25 mouse cellular contexts compared by ENCODE assay signal in genomic region chr9:40557796-40558195, GRCm38 (mm10). TPM values are rescaled to one million over a fixed set of nuclear protein-coding genes. Genes with fewer than 3 reads are reported as not detected.
DNase-seq lines count a peak whose midpoint lies in the region; ATAC-seq lines count a peak whose summit lies in the region.
"Had no signal": no experiment of that assay in that cellular context is flagged by ENCODE, and none has a peak within 500 bp of the region (broad histone marks: within the 10 kb centered on the region; RNA-seq: fewer than 3 reads in every experiment).

No protein-coding gene starts in this region.

- WGBS in embryonic facial prominence, embryonic 14.5 days: 67% methylated on average over 5 of the region's 5 CpGs
- WGBS in embryonic facial prominence, embryonic 10.5 days: 88% methylated on average over 5 of the region's 5 CpGs

- no peak overlapping the region; the same call in 1 of the 2 replicates for H3K27ac ChIP-seq in embryonic facial prominence, embryonic 14.5 days (replicated peaks; ENCODE audit: low read depth, low read length)
- H3K27ac ChIP-seq in embryonic facial prominence, embryonic 10.5 days (replicated peaks): no peak overlapping the region
- H3K27ac ChIP-seq: embryonic facial prominence, embryonic 12.5 days; heart, embryonic 10.5 days; hindbrain, embryonic 12.5 days had no signal

- DNase-seq in embryonic facial prominence, embryonic 14.5 days (ENCODE audit: low spot score): peak; percentile 8
- no peak for DNase-seq in embryonic facial prominence, embryonic 10.5 days (ENCODE audit: low spot score)
- no peak for DNase-seq in frontal cortex, postnatal 25 days (ENCODE audit: low spot score in 2 of 2)
- peak; percentile 67 for DNase-seq in right cerebral cortex, adult 18-20 months
- no peak for DNase-seq in right cerebral cortex, postnatal 4 days
- peak; percentile 42 for DNase-seq in right cerebral cortex, postnatal 25 days
- DNase-seq in adipocyte (ENCODE audit: low spot score): no peak
- DNase-seq: adrenal gland, postnatal 10 days; B cell, adult 2 months; cerebellum, adult 11-12 months; cerebellum, adult 9-11 months; embryo, embryonic 11 days; gastrocnemius, postnatal 36 days; heart, adult 11 months; heart, postnatal 10 days; heart, postnatal 4 days had no signal

- no peaks in the 10 kb centered on the region for H3K36me3 ChIP-seq in embryonic facial prominence, embryonic 14.5 days (ENCODE audit: control insufficient read depth, insufficient read depth, low read length)
- no peaks in the 10 kb centered on the region for H3K36me3 ChIP-seq in embryonic facial prominence, embryonic 10.5 days (replicated peaks)
- H3K36me3 ChIP-seq: embryonic facial prominence, embryonic 12.5 days; G1E; heart, embryonic 10.5 days; hindbrain, embryonic 12.5 days had no signal

- no peak for ATAC-seq in embryonic facial prominence, embryonic 14.5 days (ENCODE audit: low read depth)
- ATAC-seq in frontal cortex, adult (ENCODE audit: low TSS enrichment): peak; percentile 24; the same call in 1 of the 2 replicates
- ATAC-seq: CD4-positive, CD25-positive, alpha-beta regulatory T cell, adult 4 months; hindbrain, embryonic 16.5 days; inflammation-experienced regulatory T-cells, adult 6 months; intestine, postnatal 0 days had no signal

- no peaks in the 10 kb centered on the region for H3K4me1 ChIP-seq in embryonic facial prominence, embryonic 14.5 days (ENCODE audit: control insufficient read depth, insufficient read depth, low read length)
- no peaks in the 10 kb centered on the region for H3K4me1 ChIP-seq in embryonic facial prominence, embryonic 10.5 days
- H3K4me1 ChIP-seq: embryonic facial prominence, embryonic 12.5 days; heart, embryonic 10.5 days; hindbrain, embryonic 12.5 days had no signal

- no peaks in the 10 kb centered on the region for H3K9me3 ChIP-seq in embryonic facial prominence, embryonic 14.5 days (ENCODE audit: control insufficient read depth, low read length)
- H3K9me3 ChIP-seq in embryonic facial prominence, embryonic 10.5 days: no peaks in the 10 kb centered on the region
- H3K9me3 ChIP-seq: embryonic facial prominence, embryonic 12.5 days; G1E; heart, embryonic 10.5 days; hindbrain, embryonic 12.5 days had no signal

- no peak overlapping the region for H3K4me3 ChIP-seq in embryonic facial prominence, embryonic 14.5 days (ENCODE audit: low read depth, low read length)
- no peak overlapping the region for H3K4me3 ChIP-seq in embryonic facial prominence, embryonic 10.5 days
- H3K4me3 ChIP-seq: embryonic facial prominence, embryonic 12.5 days; heart, embryonic 10.5 days; hindbrain, embryonic 12.5 days had no signal

- no peaks in the 10 kb centered on the region for H3K27me3 ChIP-seq in embryonic facial prominence, embryonic 14.5 days (replicated peaks; ENCODE audit: control insufficient read depth, insufficient read depth, low read length)
- H3K27me3 ChIP-seq in embryonic facial prominence, embryonic 10.5 days (replicated peaks; ENCODE audit: low read depth, poor library complexity, severe bottlenecking): no peaks in the 10 kb centered on the region
- H3K27me3 ChIP-seq: embryonic facial prominence, embryonic 12.5 days; hindbrain, embryonic 12.5 days had no signal

- H3K4me2 ChIP-seq in embryonic facial prominence, embryonic 14.5 days (ENCODE audit: low read depth, low read length): no peak overlapping the region
- H3K4me2 ChIP-seq: embryonic facial prominence, embryonic 12.5 days; hindbrain, embryonic 12.5 days had no signal

- H3K9ac ChIP-seq in embryonic facial prominence, embryonic 14.5 days (ENCODE audit: low read depth, low read length): no peak overlapping the region
- H3K9ac ChIP-seq: embryonic facial prominence, embryonic 12.5 days; hindbrain, embryonic 12.5 days had no signal

RNA-seq across cellular contexts. Expression of gene Gramd1b, which starts 26.6 kb away (rescaled TPM):
- 5.5 and 7.1 TPM in 2 replicates for polyA plus RNA-seq in embryonic facial prominence, embryonic 14.5 days (2014; fragmentation: Nextera tagmentation; extraction: Ambion mirVana)
- polyA plus RNA-seq in embryonic facial prominence, embryonic 10.5 days (2016; fragmentation: Nextera tagmentation; extraction: Ambion mirVana): 2.4 and 3.0 TPM in 2 replicates
- polyA plus RNA-seq: G1E had no signal

Comparison
In these comparisons a context has a peak if more than half of its experiments do, and no peak if none do; other contexts are left out.
1. DNase-seq: peak in embryonic facial prominence, embryonic 14.5 days (single experiment), right cerebral cortex, adult 18-20 months (single experiment) and right cerebral cortex, postnatal 25 days (single experiment); none in embryonic facial prominence, embryonic 10.5 days (single experiment), frontal cortex, postnatal 25 days (0 of 2), right cerebral cortex, postnatal 4 days (single experiment) and adipocyte (single experiment).